Mouse (Mus musculus): ENCODE measurements around the gene Cypt1. TPM values are rescaled to one million over a fixed set of nuclear protein-coding genes. Genes with fewer than 3 reads are reported as not detected.

Gene Cypt1
- not detected in 2 replicates for polyA plus RNA-seq (2014; fragmentation: Nextera tagmentation; extraction: Ambion mirVana)

DNA sequence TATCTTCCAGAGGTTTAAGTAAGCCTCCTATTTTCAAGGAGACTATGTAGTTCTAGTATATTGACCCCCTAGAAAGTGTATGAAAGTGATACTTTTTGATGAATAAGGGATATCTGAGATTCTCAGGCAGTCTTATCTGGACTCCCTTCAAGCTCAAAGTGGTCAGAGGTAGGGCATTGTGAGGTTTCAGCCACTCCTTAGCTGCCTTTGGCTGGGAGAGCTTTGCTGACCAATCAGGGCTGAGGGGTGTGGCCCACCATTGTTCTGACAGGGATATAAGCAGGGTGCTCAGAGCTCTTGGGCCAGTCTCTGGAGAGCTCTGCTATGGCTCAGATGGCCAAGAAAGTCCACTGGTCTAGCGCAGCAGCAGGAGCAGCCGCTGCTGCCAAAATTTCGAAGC lies at the start of gene Cypt1:
Gene Cypt1 (plus strand): TSS at position 301 of the 400 bp plus-strand sequence.
- Histone ChIP-seq H3K27me3 (replicated peaks; ENCODE audit: control insufficient read depth, insufficient read depth, low read length) (no peaks in the 10 kb centered on the region), H3K4me2 (ENCODE audit: low read depth, low read length) (no peak within 1 kb of the TSS), H3K9ac (ENCODE audit: low read depth, low read length) (no peak within 1 kb of the TSS), H3K36me3 (ENCODE audit: control insufficient read depth, insufficient read depth, low read length) (no peaks in the 10 kb centered on the region), H3K4me1 (ENCODE audit: control insufficient read depth, insufficient read depth, low read length) (no peaks in the 10 kb centered on the region), H3K27ac (replicated peaks; ENCODE audit: low read depth, low read length) (no peak within 1 kb of the TSS), H3K4me3 (ENCODE audit: low read depth, low read length) (no peak within 1 kb of the TSS), H3K9me3 (ENCODE audit: control insufficient read depth, low read length) (no peaks in the 10 kb centered on the region)
- no peak for ATAC-seq (ENCODE audit: low read depth)
- 91% methylated on average over 3 of the region's 3 CpGs for WGBS
- DNase-seq (ENCODE audit: low spot score) = no peak

DNA sequence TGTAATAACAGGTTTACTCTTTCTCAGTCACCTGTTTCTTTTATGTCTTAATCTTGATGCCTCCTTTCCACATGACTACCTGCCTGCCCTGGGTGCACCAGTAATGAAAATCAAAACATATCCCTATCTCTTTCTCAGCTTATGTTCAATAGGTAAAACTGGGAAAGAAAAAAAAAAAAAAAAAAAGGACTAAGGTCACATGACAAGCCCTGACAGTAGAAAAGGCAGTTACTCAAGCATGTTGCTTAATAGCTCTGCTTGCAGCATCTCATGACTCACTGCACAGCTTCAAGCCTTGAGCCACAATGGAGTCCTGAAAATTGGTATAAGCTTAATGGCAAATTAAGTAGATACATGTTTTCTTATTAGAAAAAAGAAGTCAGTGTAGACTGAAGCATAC lies 24.1 kb downstream of the Cypt1 start:
- Histone ChIP-seq H3K27me3 (replicated peaks; ENCODE audit: control insufficient read depth, insufficient read depth, low read length) (no peaks in the 10 kb centered on the region), H3K4me3 (ENCODE audit: low read depth, low read length) (no peak overlapping the region), H3K4me2 (ENCODE audit: low read depth, low read length) (no peak overlapping the region), H3K9ac (ENCODE audit: low read depth, low read length) (no peak overlapping the region), H3K27ac (replicated peaks; ENCODE audit: low read depth, low read length) (no peak overlapping the region), H3K9me3 (ENCODE audit: control insufficient read depth, low read length) (no peaks in the 10 kb centered on the region), H3K36me3 (ENCODE audit: control insufficient read depth, insufficient read depth, low read length) (no peaks in the 10 kb centered on the region), H3K4me1 (ENCODE audit: control insufficient read depth, insufficient read depth, low read length) (no peaks in the 10 kb centered on the region)
- ATAC-seq (ENCODE audit: low read depth) = no peak
- no peak for DNase-seq (ENCODE audit: low spot score)

DNA sequence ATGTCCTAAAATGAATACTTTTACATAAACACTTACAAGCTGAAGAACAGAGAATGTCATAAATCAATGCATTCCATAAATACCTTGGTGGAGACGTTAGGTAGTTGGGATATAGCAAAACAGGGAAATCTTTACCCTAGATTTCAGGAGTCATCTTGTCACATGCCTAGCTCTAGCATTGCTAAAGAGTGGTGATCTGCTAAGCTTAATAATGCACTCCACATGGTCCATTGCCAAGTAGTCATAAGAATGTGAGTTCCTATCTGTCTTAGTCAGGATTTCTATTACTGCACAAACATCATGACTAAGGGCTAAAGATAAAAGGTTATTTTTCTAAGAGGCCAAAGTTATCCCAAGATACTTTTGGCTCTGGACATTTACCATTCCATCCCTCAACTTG lies 34.4 kb downstream of the Cypt1 start:
- H3K4me3 ChIP-seq (ENCODE audit: low read depth, low read length) = no peak overlapping the region
- ATAC-seq (ENCODE audit: low read depth) (no peak), DNase-seq (ENCODE audit: low spot score) (no peak)
- 52% methylated on average over 1 of the region's 1 CpGs for WGBS
- H3K27ac ChIP-seq (replicated peaks; ENCODE audit: low read depth, low read length) = no peak overlapping the region
- no peak overlapping the region for H3K4me2 ChIP-seq (ENCODE audit: low read depth, low read length)
- no peak overlapping the region for H3K9ac ChIP-seq (ENCODE audit: low read depth, low read length)
- no peaks in the 10 kb centered on the region for H3K9me3 ChIP-seq (ENCODE audit: control insufficient read depth, low read length)
- H3K4me1 ChIP-seq (ENCODE audit: control insufficient read depth, insufficient read depth, low read length) = no peaks in the 10 kb centered on the region
- H3K27me3 ChIP-seq (replicated peaks; ENCODE audit: control insufficient read depth, insufficient read depth, low read length) = no peaks in the 10 kb centered on the region
- H3K36me3 ChIP-seq (ENCODE audit: control insufficient read depth, insufficient read depth, low read length) = no peaks in the 10 kb centered on the region

DNA sequence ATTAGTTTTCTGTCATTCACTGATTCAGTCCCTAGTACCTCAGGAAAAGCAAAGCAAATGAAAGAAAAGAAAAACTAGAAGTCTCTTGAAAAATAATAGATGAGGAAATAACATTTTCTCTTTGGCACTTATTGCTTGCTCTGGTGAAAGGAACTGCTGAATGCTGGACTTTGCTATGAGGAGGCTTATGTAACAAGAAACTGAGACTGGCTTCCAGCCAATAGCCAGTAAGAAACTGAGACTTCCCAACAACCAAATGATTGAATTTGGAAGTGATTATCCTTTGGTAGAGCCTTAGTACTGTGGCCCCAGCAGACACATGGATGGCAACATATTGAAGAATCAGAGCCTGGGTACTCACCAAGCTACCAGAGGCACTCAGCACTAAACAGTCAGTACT lies 35.8 kb downstream of the Cypt1 start:
- DNase-seq (ENCODE audit: low spot score) = peak; percentile 32
- no peaks in the 10 kb centered on the region for H3K36me3 ChIP-seq (ENCODE audit: control insufficient read depth, insufficient read depth, low read length)
- no peaks in the 10 kb centered on the region for H3K27me3 ChIP-seq (replicated peaks; ENCODE audit: control insufficient read depth, insufficient read depth, low read length)
- H3K4me1 ChIP-seq (ENCODE audit: control insufficient read depth, insufficient read depth, low read length) = no peaks in the 10 kb centered on the region
- H3K9ac ChIP-seq (ENCODE audit: low read depth, low read length) = no peak overlapping the region
- ATAC-seq (ENCODE audit: low read depth) = no peak
- no peak overlapping the region for H3K4me2 ChIP-seq (ENCODE audit: low read depth, low read length)
- H3K9me3 ChIP-seq (ENCODE audit: control insufficient read depth, low read length) = no peaks in the 10 kb centered on the region
- H3K27ac ChIP-seq (replicated peaks; ENCODE audit: low read depth, low read length) = no peak overlapping the region
- H3K4me3 ChIP-seq (ENCODE audit: low read depth, low read length) = no peak overlapping the region

Other genes starting within 250 kb of the Cypt1 start
- gene Maoa, start 96.8 kb downstream of the Cypt1 start, polyA plus RNA-seq (2014; fragmentation: Nextera tagmentation; extraction: Ambion mirVana) = 14.3 and 16.3 TPM in 2 replicates